In genomic region chr17:34299356-34299755, GRCm38 (mm10) we compare ENCODE assay signal across 26 mouse cellular contexts. TPM values are rescaled to one million over a fixed set of nuclear protein-coding genes. Genes with fewer than 3 reads are reported as not detected.
DNase-seq lines count a peak whose midpoint lies in the region; ATAC-seq lines count a peak whose summit lies in the region.
"Had no signal": no experiment of that assay in that cellular context is flagged by ENCODE, and none has a peak within 500 bp of the region (broad histone marks: within the 10 kb centered on the region; RNA-seq: fewer than 3 reads in every experiment).

No protein-coding gene starts in this region.

- 73% methylated on average over 3 of the region's 3 CpGs for WGBS in kidney, embryonic 14.5 days

- ATAC-seq in kidney, embryonic 14.5 days (ENCODE audit: low FRiP score, low TSS enrichment), result 0 out of 2 replicates have a peak, but pooled peaks have one; percentile 6
- ATAC-seq: forebrain, postnatal 0 days; liver, postnatal 0 days had no signal

- H3K4me2 ChIP-seq in kidney, embryonic 14.5 days (replicated peaks; ENCODE audit: low read depth, low read length), result no peak overlapping the region
- H3K4me2 ChIP-seq: hindbrain, embryonic 14.5 days; limb, embryonic 12.5 days; liver, embryonic 11.5 days had no signal

- no peak overlapping the region for H3K9ac ChIP-seq in kidney, embryonic 14.5 days (ENCODE audit: low read depth, low read length)
- H3K9ac ChIP-seq: forebrain, postnatal 0 days; hindbrain, embryonic 14.5 days; limb, embryonic 12.5 days; liver, postnatal 0 days had no signal

- no peak for DNase-seq in kidney, postnatal 25 days
- DNase-seq in spleen, postnatal 36 days (ENCODE audit: low spot score in 2 of 2), result peak; percentile 80 to 87
- no peak for DNase-seq in spleen, postnatal 10 days (ENCODE audit: low spot score in 2 of 2)
- DNase-seq in R1 (ENCODE audit: low read depth, low spot score), result peak; percentile 73
- peak; percentile 93 for DNase-seq in splenic B cell, adult 2 months (ENCODE audit: low read depth, low spot score)
- no peak for DNase-seq in MN1 (ENCODE audit: low spot score)
- DNase-seq: cerebellum, adult 11-12 months; cerebellum, postnatal 10 days; forebrain, postnatal 0 days; gastrocnemius, postnatal 25 days; kidney, adult 2 months; kidney, postnatal 10 days; liver, postnatal 0 days; thymus, adult 18-20 months had no signal

- no peaks in the 10 kb centered on the region for H3K9me3 ChIP-seq in kidney, embryonic 14.5 days (ENCODE audit: control insufficient read depth, low read length)
- H3K9me3 ChIP-seq: embryonic facial prominence, embryonic 10.5 days; limb, embryonic 12.5 days had no signal

- no peaks in the 10 kb centered on the region for H3K4me1 ChIP-seq in kidney, embryonic 14.5 days (ENCODE audit: control insufficient read depth, insufficient read depth, low read length)
- H3K4me1 ChIP-seq: limb, embryonic 12.5 days had no signal

- no peak overlapping the region for H3K27ac ChIP-seq in kidney, embryonic 14.5 days (ENCODE audit: low read depth, low read length)
- H3K27ac ChIP-seq: embryonic facial prominence, embryonic 10.5 days; hindbrain, embryonic 14.5 days; limb, embryonic 12.5 days; macrophage had no signal

- no peaks in the 10 kb centered on the region for H3K27me3 ChIP-seq in kidney, embryonic 14.5 days (ENCODE audit: control insufficient read depth, insufficient read depth, low read length)
- no peaks in the 10 kb centered on the region for H3K27me3 ChIP-seq in splenic B cell, adult 2 months (ENCODE audit: control insufficient read depth, insufficient read depth, low read length, poor library complexity, severe bottlenecking)

- no peak overlapping the region for H3K4me3 ChIP-seq in kidney, embryonic 14.5 days (ENCODE audit: low read length)
- H3K4me3 ChIP-seq: embryonic facial prominence, embryonic 10.5 days; limb, embryonic 12.5 days had no signal

- H3K36me3 ChIP-seq in kidney, embryonic 14.5 days (ENCODE audit: control insufficient read depth, insufficient read depth, low read length), result no peaks in the 10 kb centered on the region
- no peaks in the 10 kb centered on the region for H3K36me3 ChIP-seq in splenic B cell, adult 2 months (ENCODE audit: control insufficient read depth, insufficient read depth, low read length, poor library complexity, severe bottlenecking)
- H3K36me3 ChIP-seq: embryonic facial prominence, embryonic 10.5 days; limb, embryonic 12.5 days had no signal

RNA-seq across cellular contexts. Expression of gene H2-Eb1, which starts 6.3 kb away (rescaled TPM):
- polyA plus RNA-seq in kidney, embryonic 14.5 days (2014; fragmentation: Nextera tagmentation; extraction: Ambion mirVana), result 5.9 and 7.1 TPM in 2 replicates

RNA-seq across cellular contexts. Expression of gene H2-Aa, which starts 11.7 kb away (rescaled TPM):
- 2.7 TPM in 2 replicates for polyA plus RNA-seq in kidney, embryonic 14.5 days (2014; fragmentation: Nextera tagmentation; extraction: Ambion mirVana)
- polyA plus RNA-seq: embryonic facial prominence, embryonic 10.5 days; limb, embryonic 12.5 days; liver, embryonic 11.5 days had no signal

RNA-seq across cellular contexts. Expression of gene H2-Eb2, which starts 26.1 kb away (rescaled TPM):
- 0.09 TPM in 1 of 2 replicates, not detected in the other for polyA plus RNA-seq in kidney, embryonic 14.5 days (2014; fragmentation: Nextera tagmentation; extraction: Ambion mirVana)
- polyA plus RNA-seq: cortical plate, adult 2 months; embryonic facial prominence, embryonic 10.5 days; heart, embryonic 14.5 days; intestine, embryonic 14.5 days; liver, embryonic 11.5 days; liver, postnatal 0 days; stomach, embryonic 16.5 days had no signal

RNA-seq across cellular contexts. Expression of gene H2-Ab1, which starts 41.9 kb away (rescaled TPM):
- 21.7 and 22.9 TPM in 2 replicates for polyA plus RNA-seq in kidney, embryonic 14.5 days (2014; fragmentation: Nextera tagmentation; extraction: Ambion mirVana)

RNA-seq across cellular contexts. Expression of gene Btnl2, which starts 55.3 kb away (rescaled TPM):
- polyA plus RNA-seq in kidney, embryonic 14.5 days (2014; fragmentation: Nextera tagmentation; extraction: Ambion mirVana), result 0.14 TPM in 1 of 2 replicates, not detected in the other
- polyA plus RNA-seq: cortical plate, adult 2 months; embryonic facial prominence, embryonic 10.5 days; forebrain, postnatal 0 days; heart, embryonic 14.5 days; hindbrain, embryonic 14.5 days; limb, embryonic 12.5 days; liver, embryonic 11.5 days; liver, postnatal 0 days; midbrain, postnatal 0 days; neural tube, embryonic 14.5 days had no signal

Comparison
In these comparisons a context has a peak if more than half of its experiments do, and no peak if none do; other contexts are left out.
1. DNase-seq: peak in spleen, postnatal 36 days (2 of 2), R1 (single experiment) and splenic B cell, adult 2 months (single experiment); none in kidney, postnatal 25 days (0 of 2), spleen, postnatal 10 days (0 of 2) and MN1 (single experiment).